Mouse (Mus musculus): ENCODE results near the gene Pan3. TPM values are rescaled to one million over a fixed set of nuclear protein-coding genes. Genes with fewer than 3 reads are reported as not detected.
"Not testable (repeated sequence)": the region's sequence is repeated elsewhere in the genome, so short reads cannot be mapped to it uniquely, and the experiment has no call there.

The Pan3 gene
- polyA plus RNA-seq, 1 experiment = 97.4 TPM

- WGBS = 88% methylated on average over 6 of the region's 6 CpGs
- H3K27ac ChIP-seq (ENCODE audit: insufficient read depth, low read length) = no peak overlapping the region
- no peaks in the 10 kb centered on the region for H3K4me1 ChIP-seq (ENCODE audit: control insufficient read depth, insufficient read depth, low read length)
Observed at GRCm38 (mm10) chr5:147542291-147542690, 112.3 kb downstream of the Pan3 start.

GRCm38 (mm10) chr5:147545731-147546241 is 115.8 kb downstream of the Pan3 start:
- 61% methylated on average over 11 of the region's 11 CpGs for WGBS
- no peak for DNase-seq
- Histone ChIP-seq H3K27me3 (ENCODE audit: control insufficient read depth, insufficient read depth, low read length) (no peaks in the 10 kb centered on the region), H3K4me3 (replicated peaks; ENCODE audit: insufficient read depth, low read depth, low read length) (no peak overlapping the region), H3K4me1 (ENCODE audit: control insufficient read depth, insufficient read depth, low read length) (no peaks in the 10 kb centered on the region), H3K27ac (ENCODE audit: insufficient read depth, low read length) (no peak overlapping the region)
- TF ChIP-seq CTCF (IDR thresholded peaks at IDR 0.05; ENCODE audit: borderline replicate concordance, insufficient read depth, low read depth, low read length) (peak; percentile 56), POLR2A (IDR thresholded peaks at IDR 0.05; ENCODE audit: borderline replicate concordance, insufficient read depth, low read length) (no peak)

More at GRCm38 (mm10) chr5:147542291-147542690, 112.3 kb downstream of the Pan3 start:
- TF ChIP-seq POLR2A (IDR thresholded peaks at IDR 0.05; ENCODE audit: borderline replicate concordance, insufficient read depth, low read length) (no peak), CTCF (IDR thresholded peaks at IDR 0.05; ENCODE audit: borderline replicate concordance, insufficient read depth, low read depth, low read length) (no peak)
- no peak overlapping the region for H3K4me3 ChIP-seq (replicated peaks; ENCODE audit: insufficient read depth, low read depth, low read length)
- H3K27me3 ChIP-seq (ENCODE audit: control insufficient read depth, insufficient read depth, low read length) = no peaks in the 10 kb centered on the region
- no peak for DNase-seq

GRCm38 (mm10) chr5:147549016-147549755 is 119.2 kb downstream of the Pan3 start:
- no peaks in the 10 kb centered on the region for H3K27me3 ChIP-seq (ENCODE audit: control insufficient read depth, insufficient read depth, low read length)
- no peak overlapping the region for H3K27ac ChIP-seq (ENCODE audit: insufficient read depth, low read length)
- DNase-seq = no peak
- TF ChIP-seq CTCF (IDR thresholded peaks at IDR 0.05; ENCODE audit: borderline replicate concordance, insufficient read depth, low read depth, low read length) (no peak), POLR2A (IDR thresholded peaks at IDR 0.05; ENCODE audit: borderline replicate concordance, insufficient read depth, low read length) (no peak)
- 81% methylated on average over 12 of the region's 12 CpGs for WGBS
- H3K4me3 ChIP-seq (replicated peaks; ENCODE audit: insufficient read depth, low read depth, low read length) = no peak overlapping the region
- H3K4me1 ChIP-seq (ENCODE audit: control insufficient read depth, insufficient read depth, low read length) = no peaks in the 10 kb centered on the region

- Histone ChIP-seq H3K4me1 (ENCODE audit: control insufficient read depth, insufficient read depth, low read length) (no peaks in the 10 kb centered on the region), H3K27ac (ENCODE audit: insufficient read depth, low read length) (no peak overlapping the region), H3K27me3 (ENCODE audit: control insufficient read depth, insufficient read depth, low read length) (no peaks in the 10 kb centered on the region), H3K4me3 (replicated peaks; ENCODE audit: insufficient read depth, low read depth, low read length) (no peak overlapping the region)
- no peak for DNase-seq
- TF ChIP-seq POLR2A (IDR thresholded peaks at IDR 0.05; ENCODE audit: borderline replicate concordance, insufficient read depth, low read length) = no peak
- 79% methylated on average over 13 of the region's 13 CpGs for WGBS
Observed at GRCm38 (mm10) chr5:147551879-147552627, 122.1 kb downstream of the Pan3 start.

DNA sequence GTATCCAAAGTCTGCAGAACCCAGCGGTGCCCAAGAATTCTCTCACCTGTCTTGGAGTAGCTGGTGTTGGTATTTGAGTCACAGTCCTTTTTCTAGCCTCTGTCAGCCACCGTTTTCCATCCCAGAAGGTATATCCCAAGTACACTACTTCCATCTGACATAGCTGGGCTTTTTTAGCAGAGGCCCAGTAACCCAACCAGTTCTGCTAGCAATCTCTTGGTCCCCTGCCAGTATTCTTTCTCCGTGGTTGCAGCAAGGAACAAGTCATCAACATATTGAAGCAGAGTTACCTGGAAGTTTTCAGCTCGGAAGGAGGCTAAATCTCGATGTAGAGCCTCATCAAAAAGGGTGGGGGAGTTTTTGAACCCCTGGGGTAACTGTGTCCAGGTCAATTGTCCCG is 127.7 kb downstream of the Pan3 start:
- WGBS = 60% methylated on average over 6 of the region's 6 CpGs
- not testable (repeated sequence) for DNase-seq; H3K4me1 ChIP-seq (ENCODE audit: control insufficient read depth, insufficient read depth, low read length); H3K4me3 ChIP-seq (replicated peaks; ENCODE audit: insufficient read depth, low read depth, low read length); H3K27ac ChIP-seq (ENCODE audit: insufficient read depth, low read length); H3K27me3 ChIP-seq (ENCODE audit: control insufficient read depth, insufficient read depth, low read length)

DNA sequence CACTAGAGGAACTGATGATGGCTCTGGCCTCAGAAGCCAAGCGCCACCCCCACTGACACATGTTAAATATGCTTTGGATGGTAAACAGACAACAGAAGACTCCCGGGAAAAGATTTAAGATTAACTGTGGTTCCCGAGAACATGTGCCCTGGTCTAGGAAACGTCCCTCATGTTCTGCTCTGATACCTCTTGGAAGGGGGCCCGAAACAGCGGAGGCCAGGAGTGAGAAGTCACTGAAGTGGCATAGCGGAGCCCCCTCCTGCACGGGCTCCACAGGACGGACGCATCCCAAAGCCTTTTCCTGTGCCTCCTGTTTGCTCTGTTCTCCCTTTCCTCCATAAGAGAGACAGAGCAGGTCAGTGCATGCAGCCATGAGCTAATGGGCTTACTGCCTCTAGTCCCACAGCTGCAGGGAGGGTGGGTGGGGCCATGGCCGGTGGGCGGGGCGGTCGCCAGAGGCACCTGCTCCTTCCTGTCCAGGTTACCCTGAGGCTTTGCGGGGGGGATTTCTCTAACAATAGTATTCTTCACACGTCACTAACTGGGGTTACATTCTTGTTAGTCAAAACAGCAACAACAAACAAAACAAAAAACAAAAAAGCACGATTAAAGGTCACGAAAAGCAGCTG is 133.7 kb downstream of the Pan3 start:
- 33% methylated on average over 18 of the region's 18 CpGs for WGBS
- TF ChIP-seq POLR2A (IDR thresholded peaks at IDR 0.05; ENCODE audit: borderline replicate concordance, insufficient read depth, low read length) = no peak
- TF ChIP-seq CTCF (IDR thresholded peaks at IDR 0.05; ENCODE audit: borderline replicate concordance, insufficient read depth, low read depth, low read length) = no peak

GRCm38 (mm10) chr5:147564140-147564590 is 134.2 kb downstream of the Pan3 start:
- Histone ChIP-seq H3K27me3 (ENCODE audit: control insufficient read depth, insufficient read depth, low read length) (no peaks in the 10 kb centered on the region), H3K4me3 (replicated peaks; ENCODE audit: insufficient read depth, low read depth, low read length) (no peak overlapping the region), H3K27ac (ENCODE audit: insufficient read depth, low read length) (no peak overlapping the region), H3K4me1 (ENCODE audit: control insufficient read depth, insufficient read depth, low read length) (no peaks in the 10 kb centered on the region)
- DNase-seq = no peak
- TF ChIP-seq CTCF (IDR thresholded peaks at IDR 0.05; ENCODE audit: borderline replicate concordance, insufficient read depth, low read depth, low read length) = no peak
- TF ChIP-seq POLR2A (IDR thresholded peaks at IDR 0.05; ENCODE audit: borderline replicate concordance, insufficient read depth, low read length) = no peak
- WGBS = 32% methylated on average over 16 of the region's 16 CpGs

More for the DNA sequence above, 133.7 kb downstream of the Pan3 start:
- H3K27me3 ChIP-seq (ENCODE audit: control insufficient read depth, insufficient read depth, low read length) = no peaks in the 10 kb centered on the region
- no peak overlapping the region for H3K27ac ChIP-seq (ENCODE audit: insufficient read depth, low read length)
- no peak overlapping the region for H3K4me3 ChIP-seq (replicated peaks; ENCODE audit: insufficient read depth, low read depth, low read length)
- no peaks in the 10 kb centered on the region for H3K4me1 ChIP-seq (ENCODE audit: control insufficient read depth, insufficient read depth, low read length)
- no peak for DNase-seq

All from cerebellum, adult 2 months (tissue).